Mouse (Mus musculus) olfactory bulb, adult 2 months (tissue): ENCODE data around the gene Cnpy1.

ENCODE experiments used
- CTCF ChIP-seq: fragments of 200-500 bp; IDR thresholded peaks from 2 replicates; pipeline ENCODE4 v1.5.1; 2012; ENCODE audit warnings: low read depth, mild to moderate bottlenecking, low read length, moderate library complexity; ENCODE audit not compliant: insufficient read depth
- POLR2A ChIP-seq: fragments of 200-500 bp; IDR thresholded peaks from 2 replicates; pipeline ENCODE4 v1.6.1; 2012; ENCODE audit warnings: mild to moderate bottlenecking, low read depth, low read length, moderate library complexity; ENCODE audit not compliant: insufficient read depth

DNA sequence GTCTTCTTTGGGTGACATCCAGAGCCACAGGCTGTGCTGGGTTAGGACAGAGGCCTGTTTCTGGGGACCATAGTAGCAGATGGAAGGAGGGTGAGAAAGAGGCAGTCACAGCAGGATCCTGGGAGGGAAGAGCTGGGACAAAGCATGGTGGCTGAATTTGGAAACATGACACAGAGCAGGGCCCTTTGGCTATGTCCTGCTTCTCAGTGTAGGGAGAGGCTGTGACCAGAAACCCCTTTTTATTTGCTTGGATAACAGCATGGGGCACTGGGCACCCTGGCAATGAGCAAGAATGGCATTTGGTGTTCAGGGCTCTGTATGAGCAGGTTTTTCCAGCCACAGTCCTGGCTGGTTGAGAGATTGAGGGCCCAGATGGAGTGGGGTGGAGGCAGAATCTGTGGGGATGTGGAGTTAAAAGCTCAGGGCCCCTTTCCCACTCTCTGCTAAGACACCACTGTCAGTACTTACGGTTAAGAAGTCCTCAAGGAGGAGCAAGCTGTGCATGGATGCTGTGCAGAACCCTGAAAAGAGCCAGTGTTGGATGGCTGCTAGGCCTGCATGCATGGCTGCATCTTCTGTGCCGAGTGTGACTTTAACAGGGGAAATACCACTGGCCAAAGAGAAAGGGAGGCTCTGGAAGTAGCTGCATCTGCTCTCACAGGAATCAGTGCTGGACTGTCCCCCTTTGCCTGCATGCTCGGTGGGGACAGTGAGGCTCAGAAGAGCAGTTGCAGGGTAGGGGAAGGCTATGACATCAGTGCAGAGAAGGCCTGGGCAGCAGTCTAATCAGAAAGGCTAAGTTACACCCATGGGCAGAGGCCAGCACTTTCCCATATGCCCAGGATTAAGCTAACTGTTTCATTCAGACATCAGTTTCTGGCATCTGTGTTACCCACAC, 54.2 kb downstream of the Cnpy1 start:
- TF ChIP-seq CTCF (no peak), POLR2A (no peak)
